Mouse (Mus musculus): ENCODE results near the gene Rpl36.

Gene Rpl36

DNA sequence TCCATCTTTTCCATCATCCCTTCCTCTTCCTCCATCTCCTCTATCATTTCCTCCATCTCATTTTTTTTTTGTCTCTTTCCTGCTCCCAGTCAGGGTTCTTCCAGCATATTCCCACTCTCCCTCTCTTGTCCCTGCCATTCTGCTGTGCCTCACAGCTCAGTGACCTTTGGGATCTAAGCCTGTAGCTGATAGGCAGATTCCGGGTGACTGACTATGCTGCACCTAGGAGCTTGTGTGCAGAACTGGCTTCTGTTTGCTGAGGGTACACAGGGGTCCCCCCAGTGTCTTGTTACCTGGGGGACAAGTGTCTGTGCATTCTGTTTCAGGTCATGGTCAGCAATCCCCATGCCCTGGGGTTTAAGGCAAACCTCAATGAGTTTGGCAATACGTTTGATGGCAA lies 41.6 kb downstream of the Rpl36 start:
- DNase-seq = no peak

DNA sequence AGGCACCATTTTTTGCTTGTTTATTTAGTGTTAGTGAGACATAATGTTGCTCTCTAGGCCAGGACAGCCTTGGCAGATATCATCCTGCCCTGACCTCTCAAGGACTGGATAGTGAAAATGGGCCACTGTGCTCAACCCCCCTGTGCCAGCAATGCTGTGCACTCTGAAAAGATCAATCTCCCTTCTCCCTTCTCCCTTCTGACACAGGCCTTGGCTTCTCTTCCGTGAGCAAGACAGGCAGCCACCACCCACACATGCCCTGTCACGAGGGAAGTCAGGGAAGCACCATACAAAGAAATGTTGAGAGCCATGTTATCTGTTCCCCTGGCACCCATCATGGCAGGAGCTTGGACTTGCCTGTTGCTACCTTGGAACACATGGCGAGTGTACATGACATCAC lies 42.1 kb downstream of the Rpl36 start:
- DNase-seq = no peak

DNA sequence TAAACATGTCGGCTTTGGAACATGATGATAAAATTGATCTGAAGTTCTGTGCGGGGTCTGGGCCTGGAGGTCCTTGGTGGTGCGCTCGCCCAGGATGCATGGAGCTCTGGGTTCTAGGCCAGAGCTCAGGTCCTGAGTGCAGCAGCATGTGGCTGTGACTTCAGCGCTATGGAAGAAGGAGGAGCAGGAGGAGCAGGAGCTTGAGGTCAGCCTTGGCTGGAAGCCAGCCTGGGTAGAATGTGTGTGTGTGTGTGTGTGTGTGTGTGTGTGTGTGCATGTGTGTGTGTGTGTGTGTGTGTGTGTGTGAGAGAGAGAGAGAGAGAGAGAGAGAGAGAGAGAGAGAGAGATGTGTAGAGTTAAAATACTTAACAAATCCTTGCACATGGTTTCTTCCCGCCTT lies 43.0 kb downstream of the Rpl36 start:
- no peak for DNase-seq

DNA sequence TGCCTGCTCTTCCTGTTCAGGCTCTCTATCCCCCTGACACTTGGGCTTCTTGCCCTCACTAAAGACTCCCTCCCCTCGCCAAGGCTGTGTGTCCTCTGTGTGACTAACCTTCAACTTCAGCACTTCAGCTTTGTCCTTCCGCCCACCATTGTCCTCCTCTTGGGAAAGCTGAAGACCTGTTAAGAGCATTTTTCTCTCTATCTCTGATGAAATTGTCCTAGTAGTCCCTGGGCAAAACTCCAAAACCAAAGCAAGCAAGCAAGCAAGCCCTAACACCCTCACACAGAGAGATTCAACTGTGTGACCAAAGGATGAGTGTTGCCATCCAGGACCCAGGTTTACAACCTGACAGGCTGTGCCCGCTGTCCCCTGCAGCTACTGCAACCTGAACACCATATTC lies 50.4 kb downstream of the Rpl36 start:
- DNase-seq = no peak

Data from lung, adult 18-20 months (tissue).